Mouse (Mus musculus): Measurements from ENCODE around the gene Ptprn2. TPM values are rescaled to one million over a fixed set of nuclear protein-coding genes. Genes with fewer than 3 reads are reported as not detected.
"Not testable (repeated sequence)": the region's sequence is repeated elsewhere in the genome, so short reads cannot be mapped to it uniquely, and the experiment has no call there.

Gene Ptprn2
- 0.21 and 0.22 TPM in 2 replicates for polyA plus RNA-seq (2012; rRNA removed)

DNA sequence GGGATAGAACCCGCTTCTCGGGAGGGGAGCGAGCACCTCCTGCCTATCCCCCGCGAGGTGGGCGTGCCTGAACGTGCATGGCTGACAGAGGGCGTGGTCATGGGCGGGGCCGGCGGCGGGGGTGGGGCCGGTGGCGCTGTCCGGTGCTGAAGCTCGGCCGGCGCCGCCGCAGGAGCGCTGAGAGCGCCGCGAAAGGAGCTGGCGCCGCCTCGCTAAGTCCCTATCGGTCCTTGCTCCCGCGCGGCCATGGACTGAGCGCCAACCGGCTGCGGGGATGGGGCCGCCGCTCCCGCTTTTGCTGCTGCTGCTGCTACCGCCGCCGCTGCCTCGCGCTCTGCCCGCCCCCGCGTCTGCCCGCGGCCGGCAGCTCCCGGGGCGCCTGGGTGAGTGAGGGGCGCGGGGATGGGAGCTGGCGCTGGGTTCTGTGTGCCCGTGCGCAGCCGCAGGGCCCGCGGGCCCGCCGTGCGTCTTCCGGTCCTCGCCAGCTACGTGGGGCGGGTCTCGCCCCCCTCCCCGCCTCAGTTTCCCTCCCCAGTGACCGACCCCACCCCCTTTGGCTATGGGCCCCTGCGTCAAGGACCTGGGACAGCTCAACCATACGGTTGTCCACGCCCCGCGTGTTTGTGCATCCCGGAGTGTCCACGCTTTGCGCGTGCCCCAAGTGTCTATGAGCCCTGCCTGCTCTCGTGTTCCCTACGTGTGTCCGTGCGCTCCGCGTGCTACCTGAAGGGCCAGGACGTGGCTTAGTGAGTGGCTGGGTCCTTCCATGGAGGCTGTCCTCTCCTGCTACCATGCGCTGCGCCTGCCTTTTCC, at the start of gene Ptprn2:
Gene Ptprn2 (plus strand): TSS at position 130 of the 813 bp plus-strand sequence.
- DNase-seq (ENCODE audit: low spot score) = peak; percentile 27

DNA sequence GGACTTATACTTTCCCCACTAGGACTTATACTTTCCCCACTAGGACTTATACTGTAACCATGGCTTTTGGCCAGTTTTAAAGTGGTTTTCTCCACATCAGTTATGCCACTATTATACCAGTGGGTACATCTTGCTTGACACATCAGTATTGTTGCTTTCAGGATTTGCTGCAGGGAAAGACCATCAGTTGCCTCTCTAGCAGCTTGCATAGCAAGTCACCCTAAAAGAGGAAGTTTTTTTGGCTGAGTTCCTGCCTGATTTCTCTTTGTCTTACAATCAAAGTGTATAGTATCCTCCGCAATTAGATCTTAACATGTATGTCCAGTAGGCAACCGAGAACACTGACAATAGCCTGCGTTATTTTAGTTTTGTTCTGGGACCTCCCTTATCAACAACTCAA, 49.4 kb upstream of the Ptprn2 start:
- no peak for DNase-seq (ENCODE audit: low spot score)

DNA sequence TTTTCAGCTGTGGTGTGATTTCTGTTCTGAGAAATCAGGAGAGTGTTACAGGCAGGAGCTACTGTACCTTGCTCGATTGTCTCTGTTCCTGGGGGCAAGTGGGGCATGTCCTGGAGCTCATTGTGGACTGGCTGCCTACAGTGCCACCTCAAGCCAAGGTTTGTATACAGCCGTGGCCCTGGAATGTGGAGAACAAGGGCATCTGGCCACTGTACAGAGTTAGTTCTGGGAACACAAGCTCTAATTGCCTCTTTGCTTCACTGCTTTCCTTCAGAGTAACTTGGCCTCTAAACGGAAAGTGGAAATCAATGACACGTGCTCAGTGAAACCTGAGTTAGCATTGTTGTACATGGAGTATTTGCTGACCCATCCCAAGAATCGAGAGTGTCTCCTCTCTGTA, 46.9 kb upstream of the Ptprn2 start:
- DNase-seq (ENCODE audit: low spot score) = no peak

DNA sequence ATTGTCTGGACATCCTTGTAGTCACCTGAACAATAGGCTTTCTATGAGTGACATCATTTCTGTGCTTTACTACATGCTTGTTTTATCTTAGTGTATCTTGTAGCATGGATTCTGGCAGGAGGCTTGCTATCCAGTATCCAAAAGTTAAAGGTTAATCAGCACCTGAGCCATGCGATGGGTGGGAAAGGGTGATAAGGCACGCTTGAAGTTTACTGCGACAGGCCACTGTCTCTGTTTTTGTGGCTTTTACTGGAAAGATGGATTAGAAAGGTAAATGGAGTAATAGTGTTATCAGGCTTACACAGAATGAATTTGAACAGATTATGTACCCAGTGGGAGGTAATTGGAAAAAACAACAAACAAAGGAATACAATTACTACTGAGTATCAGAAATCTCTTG, 43.3 kb upstream of the Ptprn2 start:
- no peak for DNase-seq (ENCODE audit: low spot score)

DNA sequence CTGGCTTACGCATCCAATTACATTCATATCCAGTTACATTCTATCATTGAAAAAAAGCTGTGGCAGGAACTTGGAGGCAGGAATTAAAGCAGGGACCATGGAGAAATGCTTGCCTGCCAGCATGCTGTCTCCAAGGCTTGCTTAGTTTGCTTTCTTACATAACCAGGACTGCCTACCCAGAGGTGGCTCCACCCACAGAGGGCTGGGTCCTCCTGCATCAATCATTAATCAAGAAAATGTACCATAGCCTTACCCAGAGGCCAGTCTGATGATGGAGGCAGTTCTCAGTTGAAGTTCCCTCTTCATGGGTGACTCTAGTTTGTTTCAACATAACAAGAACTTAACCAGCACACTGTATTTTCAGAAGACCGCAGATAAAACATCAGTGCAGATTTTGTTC, 36.0 kb upstream of the Ptprn2 start:
- DNase-seq (ENCODE audit: low spot score) = no peak

DNA sequence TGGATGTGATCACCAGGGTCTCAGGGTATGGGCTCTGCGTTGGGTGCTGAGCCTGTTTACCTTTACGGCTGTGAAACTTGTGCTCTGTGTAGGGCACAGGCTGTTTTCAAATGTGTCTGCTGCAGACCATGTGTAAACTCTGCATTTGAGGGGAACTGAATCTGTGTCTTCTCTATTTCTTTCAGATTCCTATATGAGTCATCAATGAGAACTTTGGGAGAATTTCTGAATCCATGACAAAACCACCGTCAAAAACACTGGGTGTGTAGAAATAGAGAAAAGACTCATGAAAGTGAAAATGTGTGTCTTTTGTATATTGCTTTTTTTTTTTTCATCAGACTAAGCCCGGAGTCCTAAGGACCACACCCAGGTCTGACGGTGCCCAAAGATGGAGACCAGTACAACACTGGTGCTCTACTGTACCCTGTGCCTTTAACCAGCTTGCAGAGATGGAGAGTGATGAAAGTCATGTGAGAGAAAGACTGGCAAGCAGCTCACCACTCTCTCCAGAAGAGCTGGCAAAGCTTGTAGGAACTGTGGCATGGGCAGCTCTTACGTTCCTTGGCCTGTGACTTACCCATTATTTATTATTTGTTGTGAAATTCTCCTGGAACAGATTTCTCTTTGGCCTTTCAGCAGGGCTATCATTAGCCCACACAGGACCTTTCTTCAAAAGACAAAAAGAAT, 25.0 kb upstream of the Ptprn2 start:
- no peak for DNase-seq (ENCODE audit: low spot score)

DNA sequence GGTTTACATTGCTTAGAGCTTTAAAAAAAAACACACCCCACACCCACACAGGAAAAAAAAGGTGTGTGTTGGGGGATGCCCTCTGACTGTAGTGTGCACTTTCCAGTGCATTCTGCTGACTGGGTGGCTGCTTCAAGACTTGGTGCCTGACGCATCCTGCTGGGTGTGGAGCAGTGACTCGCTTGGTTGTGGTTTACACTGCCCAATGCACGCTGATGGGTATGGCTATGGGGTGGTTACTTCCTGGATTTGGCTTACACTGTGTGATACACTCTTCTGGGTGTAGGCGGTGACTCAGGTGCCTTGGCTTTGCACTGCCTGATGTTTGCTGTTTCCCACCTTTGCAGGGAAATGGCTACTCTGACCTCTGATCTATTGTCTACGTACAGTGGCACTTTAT, 18.5 kb upstream of the Ptprn2 start:
- DNase-seq (ENCODE audit: low spot score) = no peak

DNA sequence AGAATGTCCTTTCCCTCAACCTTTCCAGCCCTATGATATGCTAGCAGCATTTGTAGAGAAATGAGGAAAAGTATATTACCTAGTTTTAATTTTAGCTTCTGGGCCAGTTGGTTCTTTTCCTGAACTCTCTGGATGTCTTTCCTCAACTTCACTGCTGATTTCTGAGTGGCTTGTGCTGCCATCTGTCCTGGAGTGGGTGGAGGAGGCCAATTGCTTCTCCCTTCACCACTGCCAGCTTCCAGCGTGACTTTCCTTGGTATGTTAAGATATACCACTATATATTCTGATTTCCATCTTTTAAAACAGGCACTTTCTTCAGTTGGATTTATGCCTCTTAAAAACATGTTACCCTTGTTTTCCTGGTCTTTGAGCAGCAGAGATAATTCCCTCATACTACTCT, 17.2 kb upstream of the Ptprn2 start:
- no peak for DNase-seq (ENCODE audit: low spot score)

DNA sequence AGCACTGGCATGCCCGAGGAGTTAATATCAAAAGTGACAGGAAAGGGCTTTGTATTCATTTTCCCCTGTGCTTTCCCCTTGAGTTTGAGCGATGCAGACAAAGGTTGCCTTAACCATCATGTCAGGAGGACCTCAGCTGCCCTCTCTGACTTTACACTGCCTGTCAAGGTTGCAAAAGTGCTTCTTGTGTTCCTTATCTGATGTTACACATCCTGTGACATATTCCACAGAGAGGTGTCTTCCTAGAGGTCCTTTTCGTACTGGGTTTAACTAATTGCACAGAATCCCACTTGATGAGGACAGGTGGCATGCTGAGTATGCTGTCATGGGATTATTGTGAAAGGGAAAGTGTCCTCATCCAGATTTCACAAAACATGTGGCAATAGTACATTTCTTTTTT, 16.4 kb upstream of the Ptprn2 start:
- DNase-seq (ENCODE audit: low spot score) = no peak

DNA sequence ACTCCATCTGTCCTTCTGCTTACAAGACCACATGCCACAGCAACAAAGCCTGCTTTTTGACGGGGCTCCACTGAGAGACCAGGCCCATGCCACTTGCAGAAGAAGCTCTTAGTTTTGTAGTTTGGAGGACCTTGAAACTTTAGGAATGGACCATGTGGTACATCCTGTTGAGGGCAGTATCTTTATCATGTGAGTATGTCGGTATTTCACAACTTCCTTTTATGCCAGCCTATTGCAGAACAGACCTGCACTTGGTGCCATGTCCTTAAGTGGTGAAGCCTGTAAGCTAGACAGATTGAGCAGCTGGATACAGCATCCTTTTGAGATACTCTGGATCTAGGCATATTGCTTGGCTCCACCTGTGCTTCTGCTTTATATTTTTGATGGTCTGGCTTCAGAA, 12.3 kb upstream of the Ptprn2 start:
- no peak for DNase-seq (ENCODE audit: low spot score)

DNA sequence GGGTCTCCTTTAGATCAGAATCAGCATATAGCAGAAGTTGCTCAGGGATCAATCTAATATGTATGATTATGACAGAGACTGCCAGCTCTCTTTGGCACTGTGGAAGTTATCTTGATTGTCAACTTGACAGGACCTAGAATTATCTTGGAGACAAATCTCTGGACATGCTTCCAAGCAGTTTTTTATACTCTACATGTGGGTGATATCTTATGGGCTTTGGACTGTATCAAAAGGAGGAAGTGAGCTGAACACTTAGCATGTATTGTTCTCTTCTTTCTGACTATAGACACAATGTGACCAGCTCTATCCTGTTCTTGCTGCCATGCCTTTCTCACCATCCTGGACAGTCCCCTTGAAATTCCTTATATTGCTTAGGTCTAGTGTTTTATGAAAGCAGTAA, 11.8 kb upstream of the Ptprn2 start:
- DNase-seq (ENCODE audit: low spot score) = no peak

DNA sequence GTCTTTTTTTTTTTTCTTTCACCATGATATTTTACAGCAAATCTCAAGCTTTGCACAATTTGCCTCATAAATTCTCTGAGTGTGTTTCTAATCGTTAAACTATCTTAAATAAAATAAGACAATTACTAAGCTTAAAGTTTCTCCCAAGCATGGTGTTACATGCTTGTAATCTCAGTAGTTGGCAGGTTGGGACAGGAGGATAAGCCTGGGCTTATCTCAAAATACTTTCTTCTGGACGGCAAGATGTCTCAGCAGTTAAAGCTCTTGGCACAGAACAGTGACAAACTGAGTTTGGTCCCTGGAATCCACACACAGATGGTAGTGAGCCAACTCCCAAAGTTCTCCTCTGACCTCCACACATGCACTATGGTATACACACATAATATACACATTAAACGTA, 10.8 kb upstream of the Ptprn2 start:
- no peak for DNase-seq (ENCODE audit: low spot score)

DNA sequence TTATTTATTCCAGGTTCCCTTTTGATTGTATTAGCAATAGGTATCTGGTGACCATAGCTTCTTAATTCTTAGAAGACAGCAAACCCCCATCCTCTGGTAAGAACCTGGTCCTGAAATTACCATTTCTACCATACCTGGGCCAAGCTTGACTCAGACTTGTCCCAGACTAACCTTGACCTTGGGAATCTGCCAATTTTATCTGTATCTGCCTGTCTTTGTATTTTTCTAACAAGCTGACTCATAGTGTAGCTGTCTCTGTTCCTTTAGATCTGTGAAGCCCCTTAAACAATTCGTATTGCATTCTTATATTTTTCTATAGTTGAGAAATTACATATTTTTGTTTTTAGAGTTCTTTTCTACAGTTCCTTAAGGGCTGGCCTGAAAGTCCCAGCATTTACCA, 6.7 kb upstream of the Ptprn2 start:
- DNase-seq (ENCODE audit: low spot score) = no peak

DNA sequence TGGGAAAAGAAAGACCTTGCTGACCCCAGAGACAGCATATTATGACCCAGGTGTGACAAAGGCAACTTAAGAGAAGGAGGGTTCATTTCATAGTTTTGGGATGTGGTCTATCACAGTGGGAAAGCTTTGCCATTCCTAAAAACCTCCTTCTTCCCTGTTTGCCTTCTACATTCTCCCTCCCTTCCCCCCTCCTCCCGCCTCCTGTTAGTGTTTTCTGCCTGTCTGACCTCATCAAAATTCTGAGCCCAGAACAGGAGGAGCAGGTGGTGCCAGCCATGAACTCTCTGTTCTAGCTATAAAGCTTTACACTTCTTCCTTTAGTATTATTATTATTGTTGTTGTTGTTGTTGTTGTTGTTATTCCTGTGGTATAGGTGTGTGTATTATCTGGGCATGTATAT, 3.6 kb upstream of the Ptprn2 start:
- no peak for DNase-seq (ENCODE audit: low spot score)

DNA sequence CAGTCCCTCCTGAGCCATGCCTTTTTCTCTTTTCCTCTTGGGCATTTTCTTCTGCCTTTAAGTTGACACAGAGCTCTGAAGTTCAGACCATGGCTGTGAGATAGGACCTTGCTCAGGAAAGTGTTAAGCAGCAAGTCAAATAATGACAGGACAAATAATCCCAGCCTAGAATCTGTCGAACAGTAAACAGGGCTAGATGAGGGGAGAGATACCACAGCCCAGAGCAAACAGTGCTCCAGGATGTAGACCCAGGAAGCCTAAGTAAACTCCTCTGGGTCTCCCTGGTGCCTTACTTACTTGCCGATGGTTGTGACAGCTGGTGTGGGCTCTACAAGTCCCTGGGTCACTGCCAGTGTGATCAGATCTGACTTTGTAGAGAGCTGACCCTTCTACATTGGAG, 1.9 kb upstream of the Ptprn2 start:
- DNase-seq (ENCODE audit: low spot score) = no peak

DNA sequence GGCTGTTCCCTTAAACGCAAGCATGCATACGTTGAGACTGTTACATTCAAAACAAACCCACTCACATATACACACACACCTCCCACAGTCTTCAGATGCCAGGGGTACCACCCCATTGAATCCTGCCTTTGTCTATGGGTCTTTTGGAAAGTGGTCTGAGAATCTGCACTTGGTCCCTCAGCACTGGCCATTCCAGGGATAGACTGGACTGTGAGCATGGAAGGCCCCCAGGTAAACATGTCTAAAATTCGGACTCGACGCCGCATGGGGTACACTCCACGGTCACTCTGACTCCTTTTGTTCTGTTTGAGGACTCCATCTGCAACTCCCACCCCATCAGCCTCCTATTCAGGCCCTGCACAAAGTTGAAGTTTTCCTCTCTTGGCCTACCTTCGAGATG, 529 bp upstream of the Ptprn2 start:
- no peak for DNase-seq (ENCODE audit: low spot score)

DNA sequence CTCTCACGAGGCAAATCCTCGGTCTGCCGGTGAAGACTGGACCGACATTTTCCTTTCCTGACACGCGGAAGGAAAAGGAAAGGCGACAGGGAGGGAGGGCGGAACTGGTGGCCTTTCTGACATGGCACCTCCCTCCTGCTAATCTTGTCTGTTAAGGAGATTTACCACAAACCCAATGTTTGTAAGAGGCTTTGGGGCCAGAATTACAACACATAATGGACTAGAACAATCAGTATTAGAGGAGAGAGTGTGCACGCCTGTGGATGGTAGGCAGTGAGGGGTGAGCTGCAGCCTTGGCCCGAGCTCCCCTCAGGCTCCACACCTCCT, 847 bp downstream of the Ptprn2 start:
- no peak for DNase-seq (ENCODE audit: low spot score)

DNA sequence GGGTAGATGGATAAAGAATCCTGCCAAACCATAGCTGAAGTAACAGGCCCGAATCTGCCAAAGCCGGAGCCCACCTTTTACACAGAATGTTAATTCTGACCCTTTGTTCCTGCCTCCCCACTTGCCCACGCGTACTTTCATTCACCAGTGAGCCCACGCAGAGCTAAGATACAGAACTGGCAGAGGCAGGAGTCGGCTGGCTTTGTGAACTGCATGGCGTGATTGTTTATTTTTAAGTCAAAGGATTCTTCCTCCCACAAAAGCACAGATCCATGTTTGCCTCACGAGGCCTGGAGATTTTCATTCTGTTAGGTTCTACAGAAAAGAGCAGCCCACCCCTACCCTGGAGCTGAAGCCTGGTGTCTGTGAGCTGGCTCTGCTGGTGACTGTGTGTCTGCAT, 3.3 kb downstream of the Ptprn2 start:
- no peak for DNase-seq (ENCODE audit: low spot score)

DNA sequence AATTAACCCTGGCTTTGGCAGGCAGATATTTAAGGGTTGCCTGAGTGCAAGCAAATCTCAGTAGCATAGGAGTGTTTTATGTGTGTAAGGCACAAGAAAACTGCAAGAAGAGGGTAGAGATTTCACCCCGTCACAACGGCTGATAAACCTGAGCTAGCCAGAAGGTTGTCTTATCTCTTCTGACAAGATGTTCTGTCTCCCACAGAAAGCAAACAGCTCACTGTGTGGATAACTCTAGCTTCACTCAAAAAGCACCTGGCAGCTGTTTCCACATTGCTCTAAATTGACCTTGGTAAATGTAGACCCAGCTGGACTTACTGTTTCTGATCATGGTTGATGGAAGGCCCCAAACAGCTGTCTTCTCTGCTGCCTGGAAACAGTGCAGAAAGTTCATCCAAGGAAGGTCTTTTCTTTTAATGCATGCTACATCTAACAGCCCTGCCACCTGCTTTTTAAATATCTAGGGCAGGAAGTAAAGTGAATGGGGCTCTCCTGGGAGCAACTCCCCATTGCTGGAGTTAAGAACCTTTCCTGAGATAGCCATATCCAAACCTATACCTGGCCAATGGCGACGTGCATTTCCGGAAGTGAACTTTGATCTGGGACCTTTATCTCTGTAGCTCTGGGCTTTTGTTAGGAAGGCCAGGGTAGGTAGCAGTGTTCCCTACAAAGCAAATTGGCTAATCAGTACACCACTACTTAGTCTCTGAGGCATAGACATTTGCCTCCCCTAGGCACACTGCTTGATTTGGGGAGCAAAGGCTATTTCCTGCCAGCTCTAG, 5.2 kb downstream of the Ptprn2 start:
- no peak for DNase-seq (ENCODE audit: low spot score)

DNA sequence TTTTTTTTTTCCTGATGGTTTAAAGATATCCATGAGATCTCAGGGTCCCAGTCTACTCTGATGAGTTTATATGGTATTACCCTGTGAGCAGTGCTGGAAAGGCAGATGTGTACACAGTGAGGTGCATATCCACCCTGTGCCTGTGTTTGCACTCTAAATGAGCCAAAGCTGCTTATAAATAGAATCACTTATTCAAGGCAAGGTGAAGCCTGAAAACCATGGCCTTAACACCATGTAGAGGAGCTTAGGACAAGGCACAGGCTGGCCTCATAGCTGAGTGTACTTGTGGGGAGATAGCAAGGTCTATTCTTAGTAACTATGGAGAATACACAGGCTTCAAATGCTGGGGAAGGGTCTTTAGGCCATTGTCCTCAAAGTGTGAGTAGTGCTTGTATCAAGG, 13.1 kb downstream of the Ptprn2 start:
- no peak for DNase-seq (ENCODE audit: low spot score)

DNA sequence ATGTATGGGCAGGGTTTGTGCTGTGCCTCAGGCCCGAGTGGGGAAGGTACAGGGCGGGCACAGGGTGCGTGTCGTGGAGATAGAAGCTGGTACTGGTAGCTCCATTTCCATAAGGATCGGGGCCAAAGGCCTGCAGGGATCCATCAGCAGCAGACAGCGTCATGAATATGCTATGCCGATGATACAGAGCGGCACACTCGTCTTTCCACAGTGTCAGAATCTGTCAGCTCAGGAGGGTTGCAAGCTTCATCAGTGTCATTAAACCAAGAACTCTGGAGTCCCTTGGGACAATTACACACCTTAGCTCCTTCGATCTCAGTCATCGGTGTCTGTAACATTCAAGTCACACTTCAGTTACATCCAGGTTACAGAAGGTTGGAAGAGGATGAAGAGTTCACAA, 15.1 kb downstream of the Ptprn2 start:
- no peak for DNase-seq (ENCODE audit: low spot score)

DNA sequence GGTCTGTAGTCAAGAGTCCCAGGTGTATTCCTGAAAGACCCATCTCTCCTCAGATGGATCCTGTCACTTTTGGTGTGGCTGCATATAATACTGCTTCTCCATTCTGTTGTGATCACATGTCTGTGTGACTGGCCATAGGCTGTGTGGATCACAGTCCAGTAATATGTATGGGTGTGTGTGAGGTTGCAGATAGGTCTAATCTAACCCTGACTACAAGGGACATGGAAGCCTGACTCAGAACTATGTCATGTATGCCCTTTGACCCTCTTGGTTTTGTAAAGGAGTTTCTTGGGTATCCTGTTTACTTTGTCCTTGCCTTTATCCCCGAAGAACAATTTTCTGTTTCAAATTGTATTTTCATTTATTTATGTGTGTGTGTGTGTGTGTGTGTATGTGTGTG, 27.0 kb downstream of the Ptprn2 start:
- no peak for DNase-seq (ENCODE audit: low spot score)

DNA sequence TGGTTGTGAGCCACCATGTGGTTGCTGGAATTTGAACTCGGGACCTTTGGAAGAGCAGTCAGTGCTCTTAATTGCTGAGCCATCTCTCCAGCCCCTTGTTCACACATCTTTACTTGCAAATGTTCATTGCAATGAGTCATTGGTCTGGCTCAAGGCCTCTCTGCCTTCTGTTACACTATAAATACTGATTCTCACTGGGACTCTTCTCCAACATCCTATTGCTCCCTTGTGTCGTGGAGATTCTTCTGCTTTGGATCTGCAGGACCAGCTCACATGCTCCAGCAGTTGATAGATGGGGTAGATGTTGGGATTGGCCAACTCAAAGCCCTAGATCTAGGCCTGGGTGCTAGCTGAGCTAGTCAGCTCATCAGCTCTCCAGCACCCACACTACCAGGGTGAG, 28.3 kb downstream of the Ptprn2 start:
- not testable (repeated sequence) for DNase-seq (ENCODE audit: low spot score)

All from urinary bladder, adult 2 months (tissue).